Mouse (Mus musculus): ENCODE measurements around the gene Gm49394. TPM values are rescaled to one million over a fixed set of nuclear protein-coding genes. Genes with fewer than 3 reads are reported as not detected.

The Gm49394 gene
- total RNA-seq, 2 experiments from 2014 or later: 0.10 to 0.12 TPM

GRCm38 (mm10) chr7:142659767-142660650, 9.7 kb downstream of the Gm49394 start:
- intact Hi-C loops (cut with DNase I): no loop called here

GRCm38 (mm10) chr7:142659181-142659681, 10.5 kb downstream of the Gm49394 start:
- intact Hi-C loops (cut with DNase I): no loop called here
- DNase-seq: no peak

More at GRCm38 (mm10) chr7:142659767-142660650, 9.7 kb downstream of the Gm49394 start:
- no peak for DNase-seq

- intact Hi-C loops (cut with DNase I): no loop called here
- no peak for DNase-seq
Measured at GRCm38 (mm10) chr7:142658681-142659180, 11.0 kb downstream of the Gm49394 start.

- no peak for DNase-seq
- intact Hi-C loops (cut with DNase I): no loop called here
Measured at GRCm38 (mm10) chr7:142657821-142658614, 11.7 kb downstream of the Gm49394 start.

- no peak for DNase-seq
- intact Hi-C loops (cut with DNase I): no loop called here
Measured at GRCm38 (mm10) chr7:142657341-142657791, 12.4 kb downstream of the Gm49394 start.

- intact Hi-C loops (cut with DNase I): no loop called here
- DNase-seq: no peak
Measured at GRCm38 (mm10) chr7:142656055-142656454, 13.7 kb downstream of the Gm49394 start.

GRCm38 (mm10) chr7:142655633-142656032, 14.1 kb downstream of the Gm49394 start:
- intact Hi-C loops (cut with DNase I): no loop called here
- no peak for DNase-seq

- DNase-seq: no peak
- intact Hi-C loops (cut with DNase I): no loop called here
Measured at GRCm38 (mm10) chr7:142653726-142654125, 16.0 kb downstream of the Gm49394 start.

- DNase-seq: no peak
Measured at GRCm38 (mm10) chr7:142646676-142647075, 23.1 kb downstream of the Gm49394 start.

GRCm38 (mm10) chr7:142645045-142645444, 24.7 kb downstream of the Gm49394 start:
- intact Hi-C loops (cut with DNase I): no loop called here
- DNase-seq: no peak

More at GRCm38 (mm10) chr7:142646676-142647075, 23.1 kb downstream of the Gm49394 start:
- intact Hi-C loops (cut with DNase I): no loop called here

GRCm38 (mm10) chr7:142636178-142636577, 33.6 kb downstream of the Gm49394 start:
- DNase-seq: no peak
- intact Hi-C loops (cut with DNase I): no loop called here

- peak; percentile 60 for DNase-seq
- intact Hi-C loops (cut with DNase I): no loop called here
Measured at GRCm38 (mm10) chr7:142630691-142631090, 39.1 kb downstream of the Gm49394 start.

- no peak for DNase-seq
- intact Hi-C loops (cut with DNase I): no loop called here
Measured at GRCm38 (mm10) chr7:142629806-142630205, 39.9 kb downstream of the Gm49394 start.

GRCm38 (mm10) chr7:142622180-142622579, 47.6 kb downstream of the Gm49394 start:
- intact Hi-C loops (cut with DNase I): no loop called here
- no peak for DNase-seq

- intact Hi-C loops (cut with DNase I): loop anchor here (5.0 kb wide), 1 partner anchor 59 kb away; no protein-coding TSS in a partner anchor
- no peak for DNase-seq
Measured at GRCm38 (mm10) chr7:142613077-142613476, 56.7 kb downstream of the Gm49394 start.

- DNase-seq: peak; percentile 71
- intact Hi-C loops (cut with DNase I): loop anchor here (5.0 kb wide), 1 partner anchor 61 kb away; no protein-coding TSS in a partner anchor
Measured at GRCm38 (mm10) chr7:142610627-142611406, 58.9 kb downstream of the Gm49394 start.

- intact Hi-C loops (cut with DNase I): no loop called here
- DNase-seq: no peak
Measured at GRCm38 (mm10) chr7:142600921-142601320, 68.8 kb downstream of the Gm49394 start.
